Mouse (Mus musculus): ENCODE measurements around the gene Nr3c2. TPM values are rescaled to one million over a fixed set of nuclear protein-coding genes. Genes with fewer than 3 reads are reported as not detected.

Nr3c2 gene
- polyA plus RNA-seq, 1 experiment from 2014 or later, result 3.0 TPM

DNA sequence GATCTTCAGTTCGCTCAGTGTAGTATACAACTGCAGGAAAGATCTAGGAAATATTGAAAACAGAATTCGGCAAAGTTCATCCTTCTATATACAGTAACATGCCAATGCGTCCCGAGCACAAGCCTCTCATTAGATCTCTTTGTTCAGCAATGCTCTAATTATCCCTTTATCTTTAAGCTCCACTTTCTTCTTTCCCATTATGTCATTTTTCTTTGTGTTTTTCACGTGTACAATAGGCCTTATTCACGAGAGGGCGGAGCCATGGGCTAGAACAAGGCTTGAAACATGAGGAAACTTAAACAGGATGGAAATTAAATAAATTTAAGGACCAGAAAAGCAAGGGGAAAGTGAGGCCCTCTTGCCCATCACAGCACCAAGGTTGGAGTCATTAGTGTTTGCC is 329.4 kb downstream of the Nr3c2 start:
- Histone ChIP-seq H3K27ac (no peak overlapping the region), H3K9me3 (no peaks in the 10 kb centered on the region)

DNA sequence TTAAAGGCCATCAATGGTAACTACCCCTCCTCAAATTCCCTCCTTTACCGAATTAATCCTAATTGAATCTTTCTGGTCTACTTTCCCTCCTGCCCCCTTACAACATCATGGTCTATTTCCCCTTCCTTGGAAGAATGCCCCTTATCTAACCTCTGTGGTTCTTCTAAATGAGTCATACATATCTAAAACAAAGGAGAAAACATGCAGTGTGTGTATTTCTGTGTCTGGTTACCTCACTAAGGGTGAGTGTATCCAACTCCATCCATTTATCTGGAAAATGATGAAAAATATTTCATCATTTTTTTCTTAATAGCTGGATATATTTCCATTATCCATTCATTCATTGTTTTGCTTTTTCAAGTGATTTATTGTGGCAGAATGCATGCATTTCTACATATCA is 332.0 kb downstream of the Nr3c2 start:
- Histone ChIP-seq H3K27ac (no peak overlapping the region), H3K36me3 (no peaks in the 10 kb centered on the region), H3K27me3 (no peaks in the 10 kb centered on the region), H3K4me2 (no peak overlapping the region), H3K4me1 (0 out of 2 replicates have a peak, but pooled peaks cover 4% of the 10 kb centered on the region), H3K9ac (no peak overlapping the region), H3K9me3 (no peaks in the 10 kb centered on the region), H3K4me3 (no peak overlapping the region)
- WGBS, result 50% methylated on average over 1 of the region's 1 CpGs
- no peak for ATAC-seq (ENCODE audit: insufficient number of reproducible peaks, insufficient read depth, low FRiP score, low TSS enrichment, low read depth)

More for the DNA sequence above, 329.4 kb downstream of the Nr3c2 start:
- no peak for ATAC-seq (ENCODE audit: insufficient number of reproducible peaks, insufficient read depth, low FRiP score, low TSS enrichment, low read depth)
- H3K27me3 ChIP-seq, result no peaks in the 10 kb centered on the region
- H3K36me3 ChIP-seq, result no peaks in the 10 kb centered on the region
- WGBS, result 76% methylated on average over 7 of the region's 7 CpGs
- no peak overlapping the region for H3K9ac ChIP-seq
- H3K4me1 ChIP-seq, result 0 out of 2 replicates have a peak, but pooled peaks cover 4% of the 10 kb centered on the region
- no peak overlapping the region for H3K4me2 ChIP-seq
- H3K4me3 ChIP-seq, result no peak overlapping the region

DNA sequence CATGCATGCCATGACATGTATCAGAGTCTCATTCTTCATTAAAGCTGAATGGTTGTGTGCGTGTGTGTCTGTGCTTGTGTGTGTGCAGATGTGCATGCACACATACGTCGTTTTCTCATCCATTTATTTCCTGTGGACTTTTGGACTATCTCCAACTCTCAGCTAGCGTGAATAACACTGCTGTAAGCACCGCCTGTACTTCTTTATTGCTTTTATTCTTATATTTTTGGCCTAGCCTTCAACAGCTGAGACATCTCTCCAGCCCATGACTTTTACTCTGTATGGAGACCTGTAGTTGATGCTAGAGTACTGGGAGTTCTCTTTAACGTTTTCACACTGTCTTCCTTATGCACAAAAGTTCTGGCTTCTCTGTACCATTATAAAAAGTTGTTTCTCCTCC is 332.6 kb downstream of the Nr3c2 start:
- Histone ChIP-seq H3K4me3 (no peak overlapping the region), H3K27ac (no peak overlapping the region), H3K36me3 (no peaks in the 10 kb centered on the region), H3K27me3 (no peaks in the 10 kb centered on the region), H3K4me2 (no peak overlapping the region), H3K4me1 (0 out of 2 replicates have a peak, but pooled peaks cover 4% of the 10 kb centered on the region), H3K9ac (no peak overlapping the region), H3K9me3 (no peaks in the 10 kb centered on the region)
- 71% methylated on average over 6 of the region's 6 CpGs for WGBS
- no peak for ATAC-seq (ENCODE audit: insufficient number of reproducible peaks, insufficient read depth, low FRiP score, low TSS enrichment, low read depth)

DNA sequence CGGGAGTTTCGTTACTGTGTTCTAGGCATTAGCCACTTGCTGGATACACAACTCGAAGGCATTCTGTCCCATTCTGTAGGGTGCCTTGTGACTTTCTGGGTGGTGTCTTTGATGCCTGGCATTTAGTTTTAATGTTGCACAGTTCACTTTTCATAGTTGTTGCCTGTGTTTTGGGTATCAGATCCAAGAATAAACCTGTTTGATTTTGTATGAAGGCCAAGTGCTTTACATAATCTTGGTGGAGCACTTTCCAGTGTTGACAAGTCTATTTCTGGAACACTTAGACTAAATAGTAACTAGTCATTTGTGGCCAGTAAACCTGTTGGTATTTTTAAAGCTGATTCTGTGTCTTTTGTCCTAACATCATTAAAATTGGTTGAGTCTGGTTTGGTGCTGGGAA is 333.2 kb downstream of the Nr3c2 start:
- no peak for ATAC-seq (ENCODE audit: insufficient number of reproducible peaks, insufficient read depth, low FRiP score, low TSS enrichment, low read depth)
- 88% methylated on average over 3 of the region's 3 CpGs for WGBS
- H3K4me3 ChIP-seq, result no peak overlapping the region

DNA sequence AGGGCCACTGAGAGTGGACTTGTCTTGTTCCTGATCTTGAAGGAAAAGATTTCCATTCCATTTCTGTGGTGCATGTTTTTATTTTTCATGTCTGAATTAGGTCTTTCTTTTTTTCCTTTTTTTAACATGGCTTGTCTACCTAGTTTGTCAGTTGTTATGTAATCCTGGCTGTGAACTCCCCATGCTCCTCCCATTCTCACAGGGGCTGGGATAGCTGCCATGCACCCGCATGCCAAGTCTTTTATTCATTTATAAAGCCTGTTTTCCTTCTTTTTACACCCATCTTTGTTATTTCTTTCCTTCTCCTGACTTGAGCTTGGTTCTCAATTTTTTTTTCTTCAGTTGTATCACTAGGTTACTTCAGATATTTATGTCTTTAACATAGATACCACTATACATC is 337.5 kb downstream of the Nr3c2 start:
- Histone ChIP-seq H3K27me3 (no peaks in the 10 kb centered on the region), H3K4me3 (no peak overlapping the region), H3K36me3 (no peaks in the 10 kb centered on the region), H3K4me1 (peaks cover 5% of the 10 kb centered on the region; the same call in 1 of the 2 replicates), H3K9ac (no peak overlapping the region), H3K4me2 (no peak overlapping the region), H3K27ac (no peak overlapping the region), H3K9me3 (no peaks in the 10 kb centered on the region)
- ATAC-seq (ENCODE audit: insufficient number of reproducible peaks, insufficient read depth, low FRiP score, low TSS enrichment, low read depth), result no peak
- 67% methylated on average over 1 of the region's 1 CpGs for WGBS

More for the DNA sequence above, 333.2 kb downstream of the Nr3c2 start:
- Histone ChIP-seq H3K9ac (no peak overlapping the region), H3K27me3 (no peaks in the 10 kb centered on the region), H3K9me3 (no peaks in the 10 kb centered on the region), H3K4me1 (0 out of 2 replicates have a peak, but pooled peaks cover 4% of the 10 kb centered on the region), H3K27ac (no peak overlapping the region), H3K4me2 (no peak overlapping the region), H3K36me3 (no peaks in the 10 kb centered on the region)

DNA sequence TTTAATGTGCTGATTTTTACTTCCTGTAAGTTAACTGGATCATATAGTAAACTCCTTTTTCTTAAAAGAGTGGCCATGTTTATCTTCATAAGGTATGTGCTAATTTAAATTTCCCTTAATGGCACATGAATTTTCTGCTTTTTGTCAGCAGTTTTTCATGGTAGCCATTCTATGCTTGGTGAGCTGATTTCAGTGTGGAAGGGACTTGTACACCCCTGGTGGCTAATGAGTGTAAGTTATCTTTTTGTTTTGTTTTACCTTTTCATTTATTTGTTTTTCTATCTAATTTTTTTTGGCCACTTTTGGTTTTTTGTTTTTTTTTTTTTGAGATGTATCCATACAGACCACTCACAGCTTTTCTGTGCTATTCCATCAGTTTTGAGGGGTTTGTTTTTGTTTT is 340.2 kb downstream of the Nr3c2 start:
- Histone ChIP-seq H3K4me1 (peaks cover 5% of the 10 kb centered on the region; the same call in 1 of the 2 replicates), H3K4me2 (no peak overlapping the region), H3K27ac (no peak overlapping the region), H3K9ac (no peak overlapping the region), H3K27me3 (no peaks in the 10 kb centered on the region), H3K36me3 (0 out of 2 replicates have a peak, but pooled peaks cover 4% of the 10 kb centered on the region), H3K4me3 (no peak overlapping the region), H3K9me3 (no peaks in the 10 kb centered on the region)
- ATAC-seq (ENCODE audit: insufficient number of reproducible peaks, insufficient read depth, low FRiP score, low TSS enrichment, low read depth), result no peak

DNA sequence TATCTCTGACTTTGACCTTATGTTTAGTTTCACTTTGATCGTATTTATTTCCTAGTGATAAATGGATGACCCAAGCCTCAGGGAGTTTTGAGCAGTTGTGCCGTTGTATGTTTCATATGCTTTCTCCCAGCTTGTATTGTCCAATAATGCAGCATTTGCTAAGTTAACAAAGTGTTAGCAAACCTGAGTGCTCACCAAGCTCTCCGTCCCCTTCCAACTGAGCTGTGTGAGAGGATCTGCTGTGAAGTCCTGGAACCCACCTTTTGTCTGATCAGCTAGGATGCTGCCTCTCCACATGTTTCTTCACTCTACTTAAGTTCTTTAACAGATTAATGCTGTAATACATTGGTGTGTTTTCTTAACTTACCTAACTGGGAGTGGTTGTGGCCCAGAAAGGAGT is 342.1 kb downstream of the Nr3c2 start:
- 95% methylated on average over 3 of the region's 3 CpGs for WGBS
- Histone ChIP-seq H3K27me3 (no peaks in the 10 kb centered on the region), H3K36me3 (peaks cover 4% of the 10 kb centered on the region; the same call in 1 of the 2 replicates), H3K9me3 (no peaks in the 10 kb centered on the region), H3K4me1 (peaks cover 5% of the 10 kb centered on the region; the same call in 1 of the 2 replicates), H3K4me2 (no peak overlapping the region), H3K9ac (no peak overlapping the region), H3K4me3 (no peak overlapping the region), H3K27ac (no peak overlapping the region)
- no peak for ATAC-seq (ENCODE audit: insufficient number of reproducible peaks, insufficient read depth, low FRiP score, low TSS enrichment, low read depth)

DNA sequence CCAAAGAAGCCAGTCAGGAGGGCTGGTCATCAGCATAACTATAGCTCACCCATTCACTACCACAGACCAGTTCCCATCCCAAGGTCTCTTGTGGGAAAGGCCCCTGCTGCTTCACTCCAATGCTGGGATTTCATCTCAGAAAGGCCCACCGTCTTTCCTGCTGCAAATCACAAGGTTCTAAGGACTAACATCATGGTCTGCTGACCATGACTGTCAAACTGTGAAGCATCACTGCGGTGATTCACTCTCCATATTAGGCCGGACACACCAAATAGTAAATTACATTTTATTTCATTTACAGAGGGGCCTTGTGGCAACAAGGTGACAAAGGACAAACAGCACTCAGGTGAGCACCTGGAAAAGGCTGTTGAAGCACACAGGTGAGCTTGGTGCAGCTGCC is 350.9 kb downstream of the Nr3c2 start:
- Histone ChIP-seq H3K9ac (no peak overlapping the region), H3K4me1 (no peaks in the 10 kb centered on the region), H3K27ac (no peak overlapping the region), H3K9me3 (no peaks in the 10 kb centered on the region), H3K4me3 (no peak overlapping the region), H3K27me3 (no peaks in the 10 kb centered on the region), H3K4me2 (no peak overlapping the region), H3K36me3 (peaks cover 47% of the 10 kb centered on the region)
- no peak for ATAC-seq (ENCODE audit: insufficient number of reproducible peaks, insufficient read depth, low FRiP score, low TSS enrichment, low read depth)
- WGBS, result 87% methylated on average over 3 of the region's 3 CpGs

DNA sequence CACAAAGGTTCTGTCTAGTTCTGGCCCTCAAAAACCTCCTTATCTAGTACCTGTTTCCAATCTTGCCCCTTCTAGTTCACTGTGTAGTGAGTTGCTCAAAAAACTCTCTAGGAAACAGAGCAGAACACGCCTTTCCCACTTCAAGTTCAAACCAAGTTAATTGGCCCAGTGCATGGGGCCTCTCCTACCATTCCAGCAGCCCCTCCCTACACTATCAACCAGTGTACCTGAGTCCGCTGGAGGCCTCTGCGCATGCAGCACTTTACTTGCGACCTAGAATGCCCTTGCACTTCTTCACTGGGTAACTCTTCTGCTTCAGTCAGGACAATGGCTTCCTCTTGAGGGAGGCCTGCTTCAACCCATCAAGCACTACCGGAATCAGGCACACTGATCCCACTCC is 351.9 kb downstream of the Nr3c2 start:
- no peak overlapping the region for H3K4me2 ChIP-seq
- 92% methylated on average over 5 of the region's 5 CpGs for WGBS
- no peak for ATAC-seq (ENCODE audit: insufficient number of reproducible peaks, insufficient read depth, low FRiP score, low TSS enrichment, low read depth)
- H3K9ac ChIP-seq, result no peak overlapping the region
- no peaks in the 10 kb centered on the region for H3K4me1 ChIP-seq
- H3K9me3 ChIP-seq, result no peaks in the 10 kb centered on the region
- no peak overlapping the region for H3K27ac ChIP-seq
- H3K36me3 ChIP-seq, result peaks cover 54% of the 10 kb centered on the region
- H3K27me3 ChIP-seq, result no peaks in the 10 kb centered on the region
- H3K4me3 ChIP-seq, result no peak overlapping the region

DNA sequence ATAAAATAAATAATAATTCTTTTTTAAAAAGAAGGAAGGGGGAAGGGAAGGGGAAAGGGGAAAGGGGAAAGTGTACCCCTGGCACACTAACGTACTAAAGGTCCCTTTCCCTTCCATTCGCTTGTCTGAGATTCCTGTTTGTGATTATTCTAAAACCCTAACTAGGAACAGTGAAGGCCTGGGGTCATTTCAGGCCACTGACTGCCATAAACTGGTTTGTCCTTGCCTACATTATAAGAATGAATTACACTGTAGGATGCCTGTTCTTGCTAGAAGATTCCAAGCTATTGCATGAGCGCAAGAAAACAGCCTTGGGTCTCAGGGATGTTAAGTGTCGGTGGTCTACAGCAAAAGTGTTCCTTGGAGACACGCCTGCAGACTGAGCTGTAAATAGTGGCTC is 355.2 kb downstream of the Nr3c2 start:
- Histone ChIP-seq H3K4me2 (no peak overlapping the region), H3K9ac (no peak overlapping the region), H3K9me3 (no peaks in the 10 kb centered on the region), H3K27ac (no peak overlapping the region), H3K27me3 (no peaks in the 10 kb centered on the region), H3K4me3 (no peak overlapping the region), H3K4me1 (no peaks in the 10 kb centered on the region), H3K36me3 (peaks cover 52% of the 10 kb centered on the region)
- WGBS, result 78% methylated on average over 5 of the region's 5 CpGs
- no peak for ATAC-seq (ENCODE audit: insufficient number of reproducible peaks, insufficient read depth, low FRiP score, low TSS enrichment, low read depth)

DNA sequence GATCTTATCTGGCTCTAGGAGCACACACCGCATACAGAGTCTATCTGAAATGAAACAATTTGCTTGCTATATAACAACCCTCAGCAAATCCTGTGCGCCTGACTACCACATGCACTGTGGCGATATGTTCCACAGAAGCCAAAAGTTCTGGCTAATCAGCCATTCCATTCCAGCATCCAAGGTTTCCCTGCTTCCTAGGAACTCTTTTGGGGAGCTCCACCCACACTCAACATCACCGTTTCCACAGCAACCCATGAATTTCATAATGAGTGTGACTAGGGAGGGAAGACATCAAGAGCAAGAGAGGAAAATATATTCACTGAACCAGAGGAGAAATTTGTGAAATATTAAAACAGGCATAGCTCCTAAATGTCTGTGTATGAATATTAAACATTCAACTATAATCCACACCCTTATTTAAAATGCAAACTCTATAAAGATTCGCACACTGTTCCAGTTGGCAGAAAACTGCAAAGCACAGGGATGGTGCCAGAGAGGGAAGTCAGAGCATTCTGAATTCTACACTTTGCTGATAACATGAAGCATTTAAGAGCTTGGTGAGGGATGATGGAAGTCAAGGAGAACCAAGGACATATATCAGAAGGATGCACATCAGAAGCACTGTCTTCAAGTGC is 357.3 kb downstream of the Nr3c2 start:
- no peaks in the 10 kb centered on the region for H3K4me1 ChIP-seq
- no peak overlapping the region for H3K27ac ChIP-seq
- no peak overlapping the region for H3K9ac ChIP-seq
- no peaks in the 10 kb centered on the region for H3K27me3 ChIP-seq
- peaks cover 43% of the 10 kb centered on the region for H3K36me3 ChIP-seq
- 90% methylated on average over 5 of the region's 5 CpGs for WGBS
- no peak overlapping the region for H3K4me3 ChIP-seq
- no peak overlapping the region for H3K4me2 ChIP-seq
- no peak for ATAC-seq (ENCODE audit: insufficient number of reproducible peaks, insufficient read depth, low FRiP score, low TSS enrichment, low read depth)
- H3K9me3 ChIP-seq, result no peaks in the 10 kb centered on the region

DNA sequence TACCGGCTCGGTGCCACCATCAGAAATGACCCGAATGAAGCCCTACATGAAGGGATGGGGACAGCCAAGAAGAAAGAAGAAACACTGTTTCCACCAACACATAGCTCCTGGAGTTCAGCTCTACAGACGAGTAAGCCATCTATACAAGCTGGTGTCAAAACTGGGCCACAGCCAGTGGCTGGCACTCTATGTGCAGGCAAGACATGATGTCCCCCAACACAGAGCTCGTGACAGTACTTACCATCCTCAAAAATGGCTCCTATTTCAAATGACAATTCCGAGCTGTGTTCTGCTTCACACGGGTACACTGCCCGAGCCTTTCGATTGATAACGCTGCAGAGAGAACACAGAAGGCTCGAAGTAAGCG is 357.8 kb downstream of the Nr3c2 start:
- no peak for ATAC-seq (ENCODE audit: insufficient number of reproducible peaks, insufficient read depth, low FRiP score, low TSS enrichment, low read depth)
- Histone ChIP-seq H3K9me3 (no peaks in the 10 kb centered on the region), H3K27me3 (no peaks in the 10 kb centered on the region), H3K9ac (no peak overlapping the region), H3K27ac (no peak overlapping the region), H3K4me1 (no peaks in the 10 kb centered on the region), H3K4me2 (no peak overlapping the region), H3K36me3 (peaks cover 43% of the 10 kb centered on the region), H3K4me3 (no peak overlapping the region)
- 93% methylated on average over 12 of the region's 12 CpGs for whole genome bisulfite sequencing
